In the genomic region with DNA sequence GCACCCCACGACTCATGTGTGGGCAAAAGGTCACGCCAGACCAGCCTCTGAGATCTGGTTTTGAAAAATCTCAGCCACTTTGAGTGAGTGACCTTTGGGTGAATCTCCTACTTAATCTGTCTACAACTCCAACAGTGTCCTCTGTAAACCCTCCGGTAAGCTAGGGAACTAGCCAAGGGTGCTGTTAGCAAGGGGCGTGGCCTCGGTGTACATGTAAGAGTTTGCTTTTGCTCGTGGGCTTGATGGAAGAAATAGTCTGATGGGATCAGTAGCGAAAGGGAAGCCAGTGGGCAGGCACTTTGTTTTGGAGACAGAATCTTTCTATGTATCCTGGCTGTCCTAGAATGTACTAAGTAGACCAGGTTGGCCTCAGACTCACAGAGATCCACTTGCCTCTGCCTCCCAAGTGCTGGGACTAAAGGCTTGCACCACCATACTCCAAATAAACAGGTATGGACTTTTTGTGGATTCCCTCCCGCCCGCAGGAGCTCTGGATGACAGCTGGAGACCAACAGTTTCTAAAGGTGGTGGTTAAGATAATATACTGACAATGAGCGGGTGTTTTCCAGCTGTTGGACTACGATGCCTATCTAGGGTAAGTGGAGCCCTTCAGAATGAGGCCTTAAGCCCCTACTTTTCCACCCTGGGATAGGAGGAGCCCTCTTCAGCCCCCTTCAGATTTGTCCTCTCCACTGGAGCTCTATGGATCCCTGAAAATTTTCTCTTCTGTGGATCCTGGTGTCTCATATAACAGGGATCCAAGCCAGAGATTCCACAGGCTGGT, we compare ENCODE assay signal across 11 mouse cellular contexts. TPM values are rescaled to one million over a fixed set of nuclear protein-coding genes. Genes with fewer than 3 reads are reported as not detected.
DNase-seq lines count a peak whose midpoint lies in the region; ATAC-seq and TF ChIP-seq lines count a peak whose summit lies in the region.
"Had no signal": no experiment of that assay in that cellular context is flagged by ENCODE, and none has a peak within 500 bp of the region (broad histone marks: within the 10 kb centered on the region; RNA-seq: fewer than 3 reads in every experiment).

No protein-coding gene starts in this region.

- peak overlapping the region; percentile 57; the same call in 1 of the 2 replicates for H3K27ac ChIP-seq in gastrocnemius, adult 2 months
- peak overlapping the region; percentile 62 for H3K27ac ChIP-seq in brown adipose tissue, adult 24 weeks (replicated peaks; ENCODE audit: low read depth, low read length)
- H3K27ac ChIP-seq: hindbrain, postnatal 0 days; limb, embryonic 12.5 days; lung, embryonic 15.5 days had no signal

- H3K4me1 ChIP-seq in lung, adult 2 months (ENCODE audit: control insufficient read depth, insufficient read depth, low read length), result peaks cover 4% of the 10 kb centered on the region
- H3K4me1 ChIP-seq in brown adipose tissue, adult 24 weeks (ENCODE audit: control insufficient read depth, insufficient read depth, insufficient read length, low read length), result peaks cover 23% of the 10 kb centered on the region

- ATAC-seq in CD4-positive, CD25-positive, alpha-beta regulatory T cell, adult 4 months, result no peak
- ATAC-seq: hindbrain, postnatal 0 days had no signal

- intact Hi-C loops in gastrocnemius, adult 2 months (cut with DNase I), result loop anchor here (1.0 kb wide), 1 partner anchor 25 kb away; no protein-coding TSS in a partner anchor

- TF ChIP-seq CTCF in gastrocnemius, adult 2 months (IDR thresholded peaks at IDR 0.05), result no peak
- TF ChIP-seq CTCF in lung, adult 2 months (IDR thresholded peaks at IDR 0.05; ENCODE audit: insufficient read depth, low read length), result no peak

- H3K4me3 ChIP-seq in gastrocnemius, adult 2 months, result peak overlapping the region; percentile 13; the same call in 1 of the 2 replicates
- no peak overlapping the region for H3K4me3 ChIP-seq in lung, adult 2 months (replicated peaks; ENCODE audit: extremely low read depth, low read depth, low read length)
- peak overlapping the region; percentile 33 for H3K4me3 ChIP-seq in brown adipose tissue, adult 24 weeks (ENCODE audit: insufficient read depth, low read depth, low read length)
- H3K4me3 ChIP-seq: limb, embryonic 12.5 days; lung, embryonic 15.5 days had no signal

- TF ChIP-seq POLR2A in lung, adult 2 months (IDR thresholded peaks at IDR 0.05; ENCODE audit: borderline replicate concordance, extremely low read depth, low read depth, low read length), result 0 out of 2 replicates have a peak, but pooled peaks have one; percentile 7

- no peak for DNase-seq in gastrocnemius, adult 2 months
- DNase-seq in gastrocnemius, postnatal 25 days, result no peak
- no peak for DNase-seq in lung, adult 2 months
- DNase-seq in lung, postnatal 10 days, result no peak
- DNase-seq in thymus, postnatal 4 days, result peak; percentile 61

- 58% methylated on average over 11 of the region's 11 CpGs for WGBS in lung, adult 2 months

RNA-seq across cellular contexts. Expression of gene Phospho1, which starts 4.1 kb away (rescaled TPM):
- 100 to 1,000 TPM; 274 to 394 TPM for total RNA-seq in gastrocnemius, adult 2 months (2021)
- total RNA-seq in gastrocnemius, postnatal 25 days (2021), result 100 to 1,000 TPM; 288 to 335 TPM
- polyA plus RNA-seq in lung, adult 2 months (2012; rRNA removed), result 85.8 and 128 TPM in 2 replicates
- polyA plus RNA-seq in brown adipose tissue, adult 24 weeks (2012; ENCODE audit: insufficient read depth, insufficient read length, missing spikeins), result 316 and 541 TPM in 2 replicates
- polyA plus RNA-seq in CD4-positive, CD25-positive, alpha-beta regulatory T cell, adult 4 months (2017; shearing (Covaris generic)), result not detected
- polyA plus RNA-seq: embryonic facial prominence, embryonic 11.5 days; limb, embryonic 12.5 days had no signal

RNA-seq across cellular contexts. Expression of gene Gngt2, which starts 8.6 kb away (rescaled TPM):
- 1 to 10 TPM; 2.6 to 7.6 TPM for total RNA-seq in gastrocnemius, adult 2 months (2021)
- 1 to 10 TPM; 5.2 to 6.1 TPM for total RNA-seq in gastrocnemius, postnatal 25 days (2021)
- polyA plus RNA-seq in lung, adult 2 months (2012; rRNA removed), result 18.1 and 31.9 TPM in 2 replicates
- polyA plus RNA-seq in brown adipose tissue, adult 24 weeks (2012; ENCODE audit: insufficient read depth, insufficient read length, missing spikeins), result 106 and 152 TPM in 2 replicates
- 10 to 100 TPM; 56.7 to 64.5 TPM for polyA plus RNA-seq in CD4-positive, CD25-positive, alpha-beta regulatory T cell, adult 4 months (2017; shearing (Covaris generic))

RNA-seq across cellular contexts. Expression of gene Abi3, which starts 13.9 kb away (rescaled TPM):
- 1 to 10 TPM; 2.2 to 3.0 TPM for total RNA-seq in gastrocnemius, adult 2 months (2021)
- 1 to 10 TPM; 2.2 to 3.2 TPM for total RNA-seq in gastrocnemius, postnatal 25 days (2021)
- 141 and 169 TPM in 2 replicates for polyA plus RNA-seq in lung, adult 2 months (2012; rRNA removed)
- polyA plus RNA-seq in brown adipose tissue, adult 24 weeks (2012; ENCODE audit: insufficient read depth, insufficient read length, missing spikeins), result 8.4 and 26.7 TPM in 2 replicates
- 10 to 100 TPM; 83.1 to 93.7 TPM for polyA plus RNA-seq in CD4-positive, CD25-positive, alpha-beta regulatory T cell, adult 4 months (2017; shearing (Covaris generic))

Comparison
In these comparisons a context has a peak if more than half of its experiments do, and no peak if none do; other contexts are left out.
1. RNA of gene Phospho1, which starts 4.1 kb away (polyA plus RNA-seq): 316 to 541 TPM in brown adipose tissue, adult 24 weeks and 85.8 to 128 TPM in lung, adult 2 months; not detected in CD4-positive, CD25-positive, alpha-beta regulatory T cell, adult 4 months; every median in the first group is over 10 times any median in the second.